Mouse (Mus musculus) megakaryocyte, adult 5-6 weeks (primary cell): ENCODE data around the gene 1700024B05Rik. TPM values are rescaled to one million over a fixed set of nuclear protein-coding genes. Genes with fewer than 3 reads are reported as not detected.
"Not testable (repeated sequence)": the region's sequence is repeated elsewhere in the genome, so short reads cannot be mapped to it uniquely, and the experiment has no call there.

Source experiments
- ATAC-seq: 2 replicates; pipeline ENCODE4 v1.8.0; 2016; ENCODE audit warnings: mild to moderate bottlenecking, inconsistent platforms; ENCODE audit not compliant: poor library complexity, severe bottlenecking
- total RNA-seq, 2 experiments: library from RNA; stranded (forward) in 1 of 2; stranded (reverse) in 1 of 2; fragments of 153-499, 151-499 nt in 1 of 2; fragments of 221-1000, 200-1000 nt in 1 of 2; gene quantifications; 2 replicates each; pipeline versions ENCODE4 v1.2.3 to v1.2.4; 2015 to 2017

1700024B05Rik gene
- total RNA-seq (2015) (not detected in 2 replicates), total RNA-seq (2017) (not detected in 2 replicates)

GRCm38 (mm10) chr14:41943695-41944094, at the start of gene 1700024B05Rik:
Gene 1700024B05Rik, plus strand, starts transcription at chr14:41943995.
- not testable (repeated sequence) for ATAC-seq

- ATAC-seq = not testable (repeated sequence)
Measured at GRCm38 (mm10) chr14:41907190-41907589, 36.6 kb upstream of the 1700024B05Rik start, which contains the start of gene Gm7980. Gene Gm7980, minus strand, starts transcription at chr14:41907290.

DNA sequence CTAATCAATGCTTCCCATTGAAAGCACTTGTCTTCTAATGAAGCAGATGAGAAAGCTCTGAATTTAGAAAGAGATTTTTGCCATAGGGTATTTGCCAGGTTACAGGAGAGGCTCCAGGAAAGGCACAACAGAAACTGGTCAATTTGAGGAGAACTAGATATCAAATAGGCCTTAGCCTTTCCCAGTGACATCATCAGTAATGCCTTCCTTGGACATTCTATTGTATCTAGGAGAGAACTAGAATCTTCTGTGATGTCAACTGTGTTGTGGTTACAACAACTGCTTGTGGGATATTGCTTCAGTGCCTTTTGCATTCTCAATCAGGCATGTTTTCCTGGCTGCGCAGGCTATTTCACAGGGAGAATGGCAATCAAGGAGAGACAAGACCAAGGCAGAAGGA, 19.1 kb upstream of the 1700024B05Rik start, which contains the start of gene 1700049E17Rik1:
Gene 1700049E17Rik1, plus strand, starts transcription at position 301 of the 400 bp plus-strand sequence.
- not testable (repeated sequence) for ATAC-seq

DNA sequence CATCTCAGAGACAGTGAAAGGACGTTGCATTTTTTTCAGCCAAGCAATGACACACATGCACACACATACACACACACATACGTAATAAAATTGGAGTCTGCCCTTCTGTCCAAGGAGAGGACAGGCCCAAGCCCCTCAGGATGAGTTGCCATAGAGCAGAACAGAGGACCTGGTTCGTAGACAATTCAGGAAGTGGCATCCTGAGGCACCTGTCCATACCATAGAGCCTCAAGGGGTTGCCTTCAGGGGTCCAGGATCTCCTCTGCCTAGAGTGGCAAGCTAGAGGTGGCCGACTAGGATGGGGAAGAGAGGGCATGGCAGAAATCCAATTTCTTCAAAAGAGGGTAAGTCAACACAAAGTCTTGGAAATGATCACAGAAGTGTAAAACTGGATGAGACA, 20.3 kb downstream of the 1700024B05Rik start:
- ATAC-seq = not testable (repeated sequence)

DNA sequence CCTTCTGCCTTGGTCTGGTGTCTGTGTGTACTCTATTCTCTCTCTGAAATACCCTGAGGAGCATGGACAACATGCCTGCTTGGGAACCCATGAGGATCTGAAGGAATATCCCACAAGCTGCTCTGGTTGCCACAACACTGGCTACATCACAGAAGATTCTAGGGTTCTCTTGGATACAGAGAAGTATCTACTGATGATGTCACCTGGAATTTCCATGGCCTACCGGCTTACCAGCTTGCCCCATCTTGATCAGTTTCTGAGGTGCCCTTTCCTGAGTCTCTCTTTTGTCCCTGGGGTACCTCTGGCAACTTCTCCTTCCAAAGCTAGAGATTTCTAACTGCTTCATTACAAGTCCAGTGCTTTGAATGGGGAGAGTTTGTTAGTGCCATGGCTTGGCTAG, 24.0 kb downstream of the 1700024B05Rik start, which contains the start of gene Gm6401:
Gene Gm6401, minus strand, starts transcription at position 101 of the 400 bp plus-strand sequence.
- not testable (repeated sequence) for ATAC-seq

DNA sequence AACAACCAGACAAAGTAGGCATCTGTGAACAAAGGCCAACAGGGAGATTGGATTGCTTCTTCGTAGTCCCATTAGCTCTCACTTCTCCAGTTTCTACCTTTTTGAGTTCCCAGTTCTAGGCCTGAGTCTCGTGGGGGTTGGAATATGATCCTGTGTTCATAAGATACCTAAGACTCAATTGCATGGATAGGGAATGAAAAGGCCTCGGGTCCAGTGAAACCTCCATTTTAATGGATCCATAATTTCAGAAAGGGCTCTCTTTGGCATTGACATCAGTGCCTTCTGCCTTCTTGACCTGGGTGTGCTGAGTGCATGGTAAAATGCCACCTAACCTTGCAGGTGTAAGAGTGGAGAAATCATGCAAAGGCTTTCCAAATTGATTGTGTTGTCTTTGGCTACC, 24.8 kb downstream of the 1700024B05Rik start:
- ATAC-seq = not testable (repeated sequence)

DNA sequence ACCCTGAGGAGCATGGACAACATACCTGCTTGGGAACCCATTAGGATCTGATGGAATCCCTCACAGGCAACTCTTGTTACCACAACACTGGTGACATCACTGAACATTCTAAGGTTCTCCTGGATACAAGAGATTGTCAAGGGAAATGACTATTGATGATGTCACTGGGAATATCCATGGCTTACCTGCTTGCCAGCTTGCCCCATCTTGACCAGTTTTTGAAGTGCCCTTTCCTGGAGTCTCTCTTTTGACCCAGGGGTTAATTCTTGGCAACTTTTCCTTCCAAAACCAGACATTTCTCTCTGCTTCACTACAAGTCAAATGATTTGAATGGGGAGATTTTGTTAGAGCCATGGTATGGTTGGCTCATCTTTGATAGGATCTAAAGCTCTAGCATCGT, 39.4 kb downstream of the 1700024B05Rik start, which contains the start of gene Gm3543:
Gene Gm3543, minus strand, starts transcription at position 101 of the 400 bp plus-strand sequence.
- not testable (repeated sequence) for ATAC-seq

Other genes with a start within 250 kb of the 1700024B05Rik start
- not detected in 2 replicates for gene Gm8068, start 242.1 kb upstream of the 1700024B05Rik start, total RNA-seq (2015)
- gene Gm8068, start 242.1 kb upstream of the 1700024B05Rik start, total RNA-seq (2017) = not detected in 2 replicates
- gene Gm7929, start 193.4 kb upstream of the 1700024B05Rik start, total RNA-seq (2015) = not detected in 2 replicates
- gene Gm7929, start 193.4 kb upstream of the 1700024B05Rik start, total RNA-seq (2017) = not detected in 2 replicates
- not detected in 2 replicates for gene Gm47189, start 171.6 kb upstream of the 1700024B05Rik start, total RNA-seq (2015)
- not detected in 2 replicates for gene Gm47189, start 171.6 kb upstream of the 1700024B05Rik start, total RNA-seq (2017)
- gene Gm7980, start 36.7 kb upstream of the 1700024B05Rik start, total RNA-seq (2015) = not detected in 2 replicates
- not detected in 2 replicates for gene Gm7980, start 36.7 kb upstream of the 1700024B05Rik start, total RNA-seq (2017)
- gene 1700049E17Rik1, start 19.0 kb upstream of the 1700024B05Rik start, total RNA-seq (2015) = not detected in 2 replicates
- not detected in 2 replicates for gene 1700049E17Rik1, start 19.0 kb upstream of the 1700024B05Rik start, total RNA-seq (2017)
- not detected in 2 replicates for gene Gm6401, start 23.9 kb downstream of the 1700024B05Rik start, total RNA-seq (2015)
- not detected in 2 replicates for gene Gm6401, start 23.9 kb downstream of the 1700024B05Rik start, total RNA-seq (2017)
- gene Gm3543, start 39.3 kb downstream of the 1700024B05Rik start, total RNA-seq (2015) = not detected in 2 replicates
- gene Gm3543, start 39.3 kb downstream of the 1700024B05Rik start, total RNA-seq (2017) = not detected in 2 replicates
- gene Gm7951, start 173.4 kb downstream of the 1700024B05Rik start, total RNA-seq (2015) = not detected in 2 replicates
- not detected in 2 replicates for gene Gm7951, start 173.4 kb downstream of the 1700024B05Rik start, total RNA-seq (2017)
- gene Gm17027, start 218.6 kb downstream of the 1700024B05Rik start, total RNA-seq (2015) = not detected in 2 replicates
- gene Gm17027, start 218.6 kb downstream of the 1700024B05Rik start, total RNA-seq (2017) = not detected in 2 replicates
- not detected in 2 replicates for gene Gm3573, start 246.8 kb downstream of the 1700024B05Rik start, total RNA-seq (2015)
- not detected in 2 replicates for gene Gm3573, start 246.8 kb downstream of the 1700024B05Rik start, total RNA-seq (2017)